ENCODE assay signal across 13 mouse cellular contexts in genomic region chr4:153017816-153018137, GRCm38 (mm10).
DNase-seq lines count a peak whose midpoint lies in the region; ATAC-seq lines count a peak whose summit lies in the region.
"Had no signal": no experiment of that assay in that cellular context is flagged by ENCODE, and none has a peak within 500 bp of the region (broad histone marks: within the 10 kb centered on the region; RNA-seq: fewer than 3 reads in every experiment).

No protein-coding gene starts in this region.

- no peak for DNase-seq in forebrain, embryonic 10.5 days (ENCODE audit: extremely low spot score, low spot score)
- DNase-seq in kidney, adult 11 months: peak; percentile 54
- DNase-seq in heart, adult 9 months (ENCODE audit: low spot score in 2 of 2): no peak
- DNase-seq in heart, adult 18-20 months: no peak
- DNase-seq: adrenal gland, adult 2 months; heart, postnatal 14 days; lung, adult 18-20 months had no signal

- H3K4me3 ChIP-seq in forebrain, embryonic 10.5 days: no peak overlapping the region
- H3K4me3 ChIP-seq in forebrain, embryonic 12.5 days (replicated peaks): no peak overlapping the region
- no peak overlapping the region for H3K4me3 ChIP-seq in limb, embryonic 13.5 days
- H3K4me3 ChIP-seq: embryonic facial prominence, embryonic 10.5 days had no signal

- H3K9ac ChIP-seq in forebrain, embryonic 12.5 days: no peak overlapping the region
- no peak overlapping the region for H3K9ac ChIP-seq in limb, embryonic 13.5 days

- H3K4me1 ChIP-seq in forebrain, embryonic 10.5 days: peaks cover 19% of the 10 kb centered on the region
- H3K4me1 ChIP-seq in forebrain, embryonic 12.5 days: peaks cover 21% of the 10 kb centered on the region
- H3K4me1 ChIP-seq in limb, embryonic 13.5 days: 0 out of 2 replicates have a peak, but pooled peaks cover 5% of the 10 kb centered on the region
- H3K4me1 ChIP-seq: embryonic facial prominence, embryonic 10.5 days had no signal

- H3K27ac ChIP-seq in forebrain, embryonic 10.5 days: 0 out of 2 replicates have a peak overlapping the region, but pooled peaks have one; percentile 36
- peak overlapping the region; percentile 69 for H3K27ac ChIP-seq in forebrain, embryonic 12.5 days
- no peak overlapping the region for H3K27ac ChIP-seq in limb, embryonic 13.5 days
- H3K27ac ChIP-seq: embryonic facial prominence, embryonic 10.5 days had no signal

- H3K9me3 ChIP-seq in forebrain, embryonic 10.5 days: no peaks in the 10 kb centered on the region
- no peaks in the 10 kb centered on the region for H3K9me3 ChIP-seq in forebrain, embryonic 12.5 days
- no peaks in the 10 kb centered on the region for H3K9me3 ChIP-seq in limb, embryonic 13.5 days
- H3K9me3 ChIP-seq: embryonic facial prominence, embryonic 10.5 days had no signal

- peak overlapping the region; percentile 41 for H3K4me2 ChIP-seq in forebrain, embryonic 12.5 days
- H3K4me2 ChIP-seq in limb, embryonic 13.5 days (replicated peaks): peak overlapping the region; percentile 41; the same call in 1 of the 2 replicates

- H3K36me3 ChIP-seq in forebrain, embryonic 10.5 days (replicated peaks): no peaks in the 10 kb centered on the region
- no peaks in the 10 kb centered on the region for H3K36me3 ChIP-seq in forebrain, embryonic 12.5 days (replicated peaks)
- no peaks in the 10 kb centered on the region for H3K36me3 ChIP-seq in limb, embryonic 13.5 days
- H3K36me3 ChIP-seq: embryonic facial prominence, embryonic 10.5 days had no signal

- 86% methylated on average over 2 of the region's 2 CpGs for WGBS in forebrain, embryonic 10.5 days
- WGBS in forebrain, embryonic 12.5 days: 54% methylated on average over 2 of the region's 2 CpGs
- WGBS in limb, embryonic 13.5 days: 51% methylated on average over 2 of the region's 2 CpGs

- H3K27me3 ChIP-seq in forebrain, embryonic 10.5 days (ENCODE audit: poor library complexity, severe bottlenecking): no peaks in the 10 kb centered on the region
- no peaks in the 10 kb centered on the region for H3K27me3 ChIP-seq in forebrain, embryonic 12.5 days
- H3K27me3 ChIP-seq in limb, embryonic 13.5 days: no peaks in the 10 kb centered on the region
- H3K27me3 ChIP-seq: CH12.LX, Patski had no signal

- ATAC-seq in forebrain, embryonic 12.5 days (ENCODE audit: low FRiP score): 0 out of 2 replicates have a peak, but pooled peaks have one; percentile 46
- ATAC-seq in limb, embryonic 13.5 days (ENCODE audit: low FRiP score, low read depth): no peak
- no peak for ATAC-seq in megakaryocyte, adult 5-6 weeks (ENCODE audit: poor library complexity, severe bottlenecking)
- ATAC-seq: Patski had no signal
